Mouse (Mus musculus) erythroblast, embryonic 14.5 days (primary cell): Measurements from ENCODE around the gene Ank3. TPM values are rescaled to one million over a fixed set of nuclear protein-coding genes. Genes with fewer than 3 reads are reported as not detected.

ENCODE experiments used
- H3K27me3 ChIP-seq: 2 replicates; pipeline ENCODE4 v1.6.1; 2012; ENCODE audit warnings: inconsistent platforms; ENCODE audit not compliant: control insufficient read depth
- H3K36me3 ChIP-seq: 2 replicates; pipeline ENCODE4 v1.6.1; 2012; ENCODE audit warnings: mild to moderate bottlenecking, inconsistent platforms; ENCODE audit not compliant: control insufficient read depth
- H3K4me1 ChIP-seq: 2 replicates; pipeline ENCODE4 v1.6.1; 2012; ENCODE audit warnings: inconsistent platforms; ENCODE audit not compliant: control insufficient read depth
- H3K4me3 ChIP-seq: replicated peaks from 2 replicates; pipeline ENCODE3; 2012; ENCODE audit warnings: moderate library complexity, mild to moderate bottlenecking, inconsistent platforms
- H3K9me3 ChIP-seq: 2 replicates; pipeline ENCODE4 v1.6.1; 2012; ENCODE audit warnings: low read length, inconsistent platforms, mixed read lengths; ENCODE audit not compliant: control insufficient read depth
- GATA1 ChIP-seq: IDR thresholded peaks from 2 replicates; pipeline ENCODE4 v1.6.1; 2012; ENCODE audit warnings: low read length, inconsistent platforms, mixed read lengths
- TAL1 ChIP-seq: IDR thresholded peaks from 3 replicates; pipeline ENCODE4 v1.6.1; 2012; ENCODE audit warnings: low read length, inconsistent platforms, mixed read lengths
- polyA plus RNA-seq: library from polyadenylated mRNA; stranded (reverse); fragments of >175 nt; gene quantifications from 2 replicates; pipeline ENCODE4 v1.2.3, GENCODE M21; 2012

Gene Ank3
- polyA plus RNA-seq, 1 experiment: 0.03 TPM

GRCm38 (mm10) chr10:69831568-69831967 lies 433.0 kb downstream of the Ank3 start:
- H3K4me3 ChIP-seq: no peak overlapping the region
- no peaks in the 10 kb centered on the region for H3K27me3 ChIP-seq
- TF ChIP-seq TAL1 (no peak), GATA1 (no peak)
- no peaks in the 10 kb centered on the region for H3K9me3 ChIP-seq
- no peaks in the 10 kb centered on the region for H3K4me1 ChIP-seq
- no peaks in the 10 kb centered on the region for H3K36me3 ChIP-seq

GRCm38 (mm10) chr10:69832241-69832640 lies 433.7 kb downstream of the Ank3 start:
- no peak for TF ChIP-seq GATA1
- TF ChIP-seq TAL1: no peak
- Histone ChIP-seq H3K4me1 (no peaks in the 10 kb centered on the region), H3K9me3 (no peaks in the 10 kb centered on the region)

GRCm38 (mm10) chr10:69832822-69833221 lies 434.2 kb downstream of the Ank3 start:
- Histone ChIP-seq H3K27me3 (no peaks in the 10 kb centered on the region), H3K4me3 (no peak overlapping the region), H3K36me3 (no peaks in the 10 kb centered on the region), H3K4me1 (no peaks in the 10 kb centered on the region), H3K9me3 (no peaks in the 10 kb centered on the region)
- TF ChIP-seq GATA1 (no peak), TAL1 (no peak)

More at GRCm38 (mm10) chr10:69832241-69832640, 433.7 kb downstream of the Ank3 start:
- Histone ChIP-seq H3K36me3 (no peaks in the 10 kb centered on the region), H3K27me3 (no peaks in the 10 kb centered on the region), H3K4me3 (no peak overlapping the region)

- H3K36me3 ChIP-seq: no peaks in the 10 kb centered on the region
- H3K4me3 ChIP-seq: no peak overlapping the region
- no peaks in the 10 kb centered on the region for H3K4me1 ChIP-seq
- H3K9me3 ChIP-seq: no peaks in the 10 kb centered on the region
- TF ChIP-seq TAL1 (no peak), GATA1 (no peak)
- no peaks in the 10 kb centered on the region for H3K27me3 ChIP-seq
These were observed 436.1 kb downstream of the Ank3 start for GRCm38 (mm10) chr10:69834700-69835099.

GRCm38 (mm10) chr10:69845749-69846148 lies 447.2 kb downstream of the Ank3 start:
- no peak for TF ChIP-seq GATA1
- TF ChIP-seq TAL1: no peak
- no peaks in the 10 kb centered on the region for H3K4me1 ChIP-seq
- no peaks in the 10 kb centered on the region for H3K9me3 ChIP-seq
- no peaks in the 10 kb centered on the region for H3K27me3 ChIP-seq
- H3K36me3 ChIP-seq: no peaks in the 10 kb centered on the region
- no peak overlapping the region for H3K4me3 ChIP-seq

- Histone ChIP-seq H3K27me3 (no peaks in the 10 kb centered on the region), H3K4me1 (no peaks in the 10 kb centered on the region), H3K36me3 (no peaks in the 10 kb centered on the region), H3K9me3 (no peaks in the 10 kb centered on the region), H3K4me3 (no peak overlapping the region)
- TF ChIP-seq GATA1 (no peak), TAL1 (no peak)
These were observed 454.0 kb downstream of the Ank3 start for GRCm38 (mm10) chr10:69852366-69853091.

GRCm38 (mm10) chr10:69854587-69855185 lies 456.1 kb downstream of the Ank3 start:
- no peak for TF ChIP-seq GATA1
- TF ChIP-seq TAL1: no peak
- Histone ChIP-seq H3K9me3 (no peaks in the 10 kb centered on the region), H3K36me3 (no peaks in the 10 kb centered on the region), H3K4me1 (no peaks in the 10 kb centered on the region), H3K4me3 (no peak overlapping the region), H3K27me3 (no peaks in the 10 kb centered on the region)

GRCm38 (mm10) chr10:69858011-69858410 lies 459.4 kb downstream of the Ank3 start:
- TF ChIP-seq TAL1 (no peak), GATA1 (no peak)
- H3K9me3 ChIP-seq: no peaks in the 10 kb centered on the region
- H3K27me3 ChIP-seq: no peaks in the 10 kb centered on the region
- H3K4me1 ChIP-seq: no peaks in the 10 kb centered on the region
- no peak overlapping the region for H3K4me3 ChIP-seq
- H3K36me3 ChIP-seq: no peaks in the 10 kb centered on the region

- Histone ChIP-seq H3K4me1 (no peaks in the 10 kb centered on the region), H3K4me3 (no peak overlapping the region), H3K9me3 (no peaks in the 10 kb centered on the region), H3K36me3 (no peaks in the 10 kb centered on the region), H3K27me3 (no peaks in the 10 kb centered on the region)
- TF ChIP-seq TAL1 (no peak), GATA1 (no peak)
These were observed 460.5 kb downstream of the Ank3 start for GRCm38 (mm10) chr10:69858897-69859605.
